Mouse (Mus musculus): ENCODE results near the gene Cldn24.

DNA sequence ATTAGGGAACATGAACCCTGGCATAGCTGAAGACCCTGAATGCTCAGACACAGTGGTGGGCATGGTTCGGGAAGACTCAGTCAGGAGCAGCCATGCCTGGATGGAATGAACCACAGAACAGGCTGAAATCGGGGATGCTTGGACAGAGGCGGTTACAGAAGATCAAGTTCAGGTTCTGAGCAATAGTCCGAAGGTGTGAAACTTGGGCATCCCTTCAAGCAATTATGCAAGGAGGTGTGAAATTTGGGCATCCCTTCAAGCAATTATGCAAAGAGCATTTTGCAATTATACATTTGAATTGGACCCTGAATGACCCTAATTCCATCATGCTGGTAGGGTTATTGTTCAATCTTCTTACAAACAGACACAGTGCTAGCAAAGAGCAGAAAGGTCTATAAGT is 40.1 kb upstream of the Cldn24 start:
- TF ChIP-seq POLR2A (IDR thresholded peaks at IDR 0.05; ENCODE audit: low read depth, low read length) (no peak), CTCF (IDR thresholded peaks at IDR 0.05; ENCODE audit: extremely low read depth, insufficient read depth, insufficient read length, insufficient replicate concordance) (no peak)

All from spleen, adult 2 months (tissue).